Mouse (Mus musculus): ENCODE results near the gene Olfr685. TPM values are rescaled to one million over a fixed set of nuclear protein-coding genes. Genes with fewer than 3 reads are reported as not detected.

Olfr685 gene
- polyA plus RNA-seq, 1 experiment from 2014 or later = not detected

DNA sequence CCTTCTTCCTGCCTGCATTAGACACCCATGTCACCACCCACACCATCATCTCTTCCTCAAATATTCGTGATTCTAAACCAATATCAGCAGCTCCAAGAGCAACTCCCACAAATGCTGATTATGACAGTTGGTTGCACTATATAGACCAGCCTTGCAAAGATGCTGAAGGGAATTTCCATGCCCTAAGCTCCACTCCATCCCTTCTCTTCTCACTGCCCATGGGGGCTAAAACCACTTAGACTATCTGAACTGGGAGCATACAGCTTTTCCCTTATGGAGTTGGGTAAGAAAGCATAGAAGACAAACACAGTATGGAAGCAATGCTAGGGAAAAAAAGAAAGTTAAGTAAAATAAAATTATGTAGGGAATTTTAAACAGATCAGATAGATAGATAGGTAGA lies 38.9 kb downstream of the Olfr685 start, which contains the start of gene Olfr683:
Olfr683 (minus strand) TSS at position 101 of the 400 bp plus-strand sequence.
- Histone ChIP-seq H3K4me2 (replicated peaks) (no peak within 1 kb of the TSS), H3K4me3 (replicated peaks; ENCODE audit: low read length) (no peak within 1 kb of the TSS), H3K27ac (no peak within 1 kb of the TSS), H3K36me3 (replicated peaks; ENCODE audit: control insufficient read depth, insufficient read depth) (no peaks in the 10 kb centered on the region), H3K9me3 (ENCODE audit: control insufficient read depth, low read length) (no peaks in the 10 kb centered on the region), H3K4me1 (replicated peaks; ENCODE audit: control insufficient read depth, insufficient read depth, low read length) (no peaks in the 10 kb centered on the region), H3K27me3 (ENCODE audit: control insufficient read depth, insufficient read depth, low read length) (no peaks in the 10 kb centered on the region), H3K9ac (no peak within 1 kb of the TSS)
- DNase-seq (ENCODE audit: low spot score) = no peak
- ATAC-seq (ENCODE audit: low FRiP score) = no peak
- WGBS = 77% methylated on average over 1 of the region's 1 CpGs

DNA sequence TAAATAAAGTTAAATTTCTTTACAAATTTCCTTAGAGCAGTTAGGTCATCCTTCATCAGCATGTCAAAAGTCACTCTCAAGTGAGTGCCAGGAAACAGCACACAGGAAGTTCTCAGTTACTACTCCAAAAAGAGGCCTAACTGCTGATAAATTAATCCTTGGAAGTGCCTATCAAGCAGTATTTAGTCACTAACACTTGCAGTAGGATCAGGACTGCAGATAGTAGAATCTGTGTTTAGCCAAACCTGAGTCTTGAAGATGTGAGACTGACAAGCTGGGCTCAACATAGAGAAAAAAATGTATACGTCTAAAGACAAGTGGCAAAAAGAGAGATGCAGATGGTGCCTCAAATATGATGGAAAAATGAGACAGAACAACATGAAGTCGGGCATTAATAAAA lies 44.5 kb downstream of the Olfr685 start:
- 92% methylated on average over 2 of the region's 2 CpGs for WGBS
- ATAC-seq (ENCODE audit: low FRiP score) (no peak), DNase-seq (ENCODE audit: low spot score) (no peak)
- H3K36me3 ChIP-seq (replicated peaks; ENCODE audit: control insufficient read depth, insufficient read depth) = no peaks in the 10 kb centered on the region
- H3K4me1 ChIP-seq (replicated peaks; ENCODE audit: control insufficient read depth, insufficient read depth, low read length) = no peaks in the 10 kb centered on the region
- no peak overlapping the region for H3K9ac ChIP-seq
- no peaks in the 10 kb centered on the region for H3K9me3 ChIP-seq (ENCODE audit: control insufficient read depth, low read length)
- H3K27ac ChIP-seq = no peak overlapping the region
- no peak overlapping the region for H3K4me2 ChIP-seq (replicated peaks)
- no peaks in the 10 kb centered on the region for H3K27me3 ChIP-seq (ENCODE audit: control insufficient read depth, insufficient read depth, low read length)
- no peak overlapping the region for H3K4me3 ChIP-seq (replicated peaks; ENCODE audit: low read length)

Other genes starting within 250 kb of the Olfr685 start
- gene Olfr670, start 223.4 kb downstream of the Olfr685 start, polyA plus RNA-seq (2014; fragmentation: Nextera tagmentation; extraction: Ambion mirVana) = not detected in 2 replicates
- not detected in 2 replicates for gene Olfr671, start 206.9 kb downstream of the Olfr685 start, polyA plus RNA-seq (2014; fragmentation: Nextera tagmentation; extraction: Ambion mirVana)
- gene Olfr672, start 184.0 kb downstream of the Olfr685 start, polyA plus RNA-seq (2014; fragmentation: Nextera tagmentation; extraction: Ambion mirVana) = not detected in 2 replicates
- gene Olfr675, start 157.6 kb downstream of the Olfr685 start, polyA plus RNA-seq (2014; fragmentation: Nextera tagmentation; extraction: Ambion mirVana) = not detected in 2 replicates
- not detected in 2 replicates for gene Olfr676, start 153.3 kb downstream of the Olfr685 start, polyA plus RNA-seq (2014; fragmentation: Nextera tagmentation; extraction: Ambion mirVana)
- gene Olfr677, start 134.6 kb downstream of the Olfr685 start, polyA plus RNA-seq (2014; fragmentation: Nextera tagmentation; extraction: Ambion mirVana) = not detected in 2 replicates
- not detected in 2 replicates for gene Olfr678, start 121.5 kb downstream of the Olfr685 start, polyA plus RNA-seq (2014; fragmentation: Nextera tagmentation; extraction: Ambion mirVana)
- not detected in 2 replicates for gene Olfr679, start 104.8 kb downstream of the Olfr685 start, polyA plus RNA-seq (2014; fragmentation: Nextera tagmentation; extraction: Ambion mirVana)
- gene Olfr680-ps1, start 93.2 kb downstream of the Olfr685 start, polyA plus RNA-seq (2014; fragmentation: Nextera tagmentation; extraction: Ambion mirVana) = not detected in 2 replicates
- gene Olfr681, start 69.2 kb downstream of the Olfr685 start, polyA plus RNA-seq (2014; fragmentation: Nextera tagmentation; extraction: Ambion mirVana) = not detected in 2 replicates
- gene Olfr683, start 39.0 kb downstream of the Olfr685 start, polyA plus RNA-seq (2014; fragmentation: Nextera tagmentation; extraction: Ambion mirVana) = not detected in 2 replicates
- gene Olfr684, start 22.4 kb downstream of the Olfr685 start, polyA plus RNA-seq (2014; fragmentation: Nextera tagmentation; extraction: Ambion mirVana) = not detected in 2 replicates
- not detected in 2 replicates for gene Olfr686, start 21.5 kb upstream of the Olfr685 start, polyA plus RNA-seq (2014; fragmentation: Nextera tagmentation; extraction: Ambion mirVana)
- not detected in 2 replicates for gene Olfr688, start 102.1 kb upstream of the Olfr685 start, polyA plus RNA-seq (2014; fragmentation: Nextera tagmentation; extraction: Ambion mirVana)
- gene Olfr689, start 125.2 kb upstream of the Olfr685 start, polyA plus RNA-seq (2014; fragmentation: Nextera tagmentation; extraction: Ambion mirVana) = not detected in 2 replicates
- gene Olfr690, start 148.1 kb upstream of the Olfr685 start, polyA plus RNA-seq (2014; fragmentation: Nextera tagmentation; extraction: Ambion mirVana) = not detected in 2 replicates
- 0.14 and 0.33 TPM in 2 replicates for gene Olfr691, start 156.3 kb upstream of the Olfr685 start, polyA plus RNA-seq (2014; fragmentation: Nextera tagmentation; extraction: Ambion mirVana)
- not detected in 2 replicates for gene Olfr692, start 182.2 kb upstream of the Olfr685 start, polyA plus RNA-seq (2014; fragmentation: Nextera tagmentation; extraction: Ambion mirVana)
- gene Gm5901, start 189.0 kb upstream of the Olfr685 start, polyA plus RNA-seq (2014; fragmentation: Nextera tagmentation; extraction: Ambion mirVana) = not detected in 2 replicates
- 39.0 and 42.2 TPM in 2 replicates for gene Fam160a2, start 214.0 kb upstream of the Olfr685 start, polyA plus RNA-seq (2014; fragmentation: Nextera tagmentation; extraction: Ambion mirVana)
- not detected in 2 replicates for gene Cnga4, start 218.6 kb upstream of the Olfr685 start, polyA plus RNA-seq (2014; fragmentation: Nextera tagmentation; extraction: Ambion mirVana)
- 3.8 and 4.0 TPM in 2 replicates for gene Cckbr, start 239.7 kb upstream of the Olfr685 start, polyA plus RNA-seq (2014; fragmentation: Nextera tagmentation; extraction: Ambion mirVana)